Mouse (Mus musculus) testis, adult 2 months (tissue): ENCODE measurements around the gene 2410002F23Rik. TPM values are rescaled to one million over a fixed set of nuclear protein-coding genes. Genes with fewer than 3 reads are reported as not detected.

Experiments used
- H3K27ac ChIP-seq: fragments of 200-500 bp; 2 replicates; pipeline ENCODE4 v1.5.1; 2012; ENCODE audit warnings: low read depth, low read length; ENCODE audit not compliant: control insufficient read depth, insufficient read depth
- H3K27me3 ChIP-seq: fragments of 200-500 bp; 2 replicates; pipeline ENCODE4 v1.6.1; 2012; ENCODE audit warnings: mild to moderate bottlenecking, low read length, moderate library complexity; ENCODE audit not compliant: control insufficient read depth, insufficient read depth
- H3K36me3 ChIP-seq: fragments of 200-500 bp; 2 replicates; pipeline ENCODE4 v1.6.1; 2012; ENCODE audit warnings: mild to moderate bottlenecking, low read length; ENCODE audit not compliant: control insufficient read depth, insufficient read depth
- H3K4me1 ChIP-seq: fragments of 200-500 bp; 2 replicates; pipeline ENCODE4 v1.6.1; 2012; ENCODE audit warnings: low read length; ENCODE audit not compliant: control insufficient read depth, insufficient read depth
- H3K4me3 ChIP-seq: fragments of 200-500 bp; 2 replicates; pipeline ENCODE4 v1.5.1; 2012; ENCODE audit warnings: low read depth, mild to moderate bottlenecking, low read length, moderate library complexity, mixed read lengths; ENCODE audit not compliant: control insufficient read depth
- CTCF ChIP-seq: fragments of 200-500 bp; IDR thresholded peaks from 2 replicates; pipeline ENCODE4 v1.5.1; 2012; ENCODE audit warnings: low read depth, mild to moderate bottlenecking, inconsistent platforms, low read length, moderate library complexity; ENCODE audit not compliant: control insufficient read depth, insufficient read depth, insufficient replicate concordance
- POLR2A ChIP-seq: fragments of 200-500 bp; IDR thresholded peaks from 2 replicates; pipeline ENCODE4 v1.6.1; 2012; ENCODE audit warnings: low read depth, mild to moderate bottlenecking, inconsistent platforms, low read length, moderate library complexity; ENCODE audit not compliant: control insufficient read depth
- polyA plus RNA-seq: library from polyadenylated mRNA; depleted of rRNA; stranded (reverse); fragments of >200 nt; gene quantifications from 2 replicates; pipeline ENCODE4 v1.2.3, GENCODE M21; 2012

The 2410002F23Rik gene
- polyA plus RNA-seq, 1 experiment: 55.4 TPM

- Histone ChIP-seq H3K27ac (peak overlapping the region; percentile 15), H3K36me3 (no peaks in the 10 kb centered on the region), H3K27me3 (no peaks in the 10 kb centered on the region), H3K4me1 (peaks cover 9% of the 10 kb centered on the region), H3K4me3 (peak overlapping the region; percentile 68)
- TF ChIP-seq POLR2A (no peak), CTCF (peak; percentile 91)
Measured at GRCm38 (mm10) chr7:44262791-44263643, 16.5 kb downstream of the 2410002F23Rik start.

DNA sequence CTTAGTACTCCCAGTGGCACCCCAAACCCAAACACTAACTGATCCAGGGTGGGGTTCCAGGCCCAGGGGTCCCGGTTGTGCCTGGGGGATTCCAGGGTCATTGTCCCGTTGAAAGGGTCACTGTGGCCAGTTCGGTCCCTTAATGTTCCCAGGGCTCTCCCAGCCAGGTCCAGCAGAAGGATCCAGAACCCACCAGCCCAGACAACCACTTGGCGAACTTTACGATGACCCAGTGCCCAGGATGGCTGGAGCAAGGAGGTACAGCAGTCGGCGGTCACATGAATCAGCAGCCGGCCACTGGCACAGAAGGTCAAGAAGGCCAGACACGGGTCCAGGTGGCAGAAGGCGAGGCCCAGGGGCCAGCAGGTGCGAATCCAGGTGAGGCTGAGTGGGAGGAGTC is 21.6 kb downstream of the 2410002F23Rik start:
- no peak overlapping the region for H3K27ac ChIP-seq
- H3K36me3 ChIP-seq: no peaks in the 10 kb centered on the region
- no peak for TF ChIP-seq CTCF
- no peak for TF ChIP-seq POLR2A
- H3K27me3 ChIP-seq: no peaks in the 10 kb centered on the region
- H3K4me1 ChIP-seq: peaks cover 3% of the 10 kb centered on the region
- H3K4me3 ChIP-seq: no peak overlapping the region

DNA sequence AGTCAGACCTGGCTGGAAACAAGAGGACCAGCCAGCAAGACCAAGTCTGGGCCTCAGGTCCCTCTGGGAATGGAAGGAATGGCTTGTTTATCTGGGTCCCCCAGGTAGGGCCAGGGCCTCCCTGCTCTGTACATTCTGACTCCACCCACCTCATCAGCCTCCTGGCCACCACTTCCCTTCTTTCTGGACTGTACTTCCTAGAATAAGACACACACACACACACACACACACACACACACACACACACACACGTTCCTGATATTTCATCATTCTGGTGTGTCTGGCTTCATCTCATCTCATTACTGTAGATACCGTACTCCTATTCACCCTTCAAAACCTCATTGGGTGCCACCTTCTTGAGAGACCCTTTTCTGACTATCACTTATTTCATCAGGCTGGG is 22.9 kb downstream of the 2410002F23Rik start:
- H3K4me3 ChIP-seq: no peak overlapping the region
- no peak overlapping the region for H3K27ac ChIP-seq
- H3K36me3 ChIP-seq: no peaks in the 10 kb centered on the region
- H3K4me1 ChIP-seq: no peaks in the 10 kb centered on the region; the same call in 1 of the 2 replicates
- no peaks in the 10 kb centered on the region for H3K27me3 ChIP-seq
- TF ChIP-seq POLR2A (no peak), CTCF (no peak)

- H3K4me1 ChIP-seq: no peaks in the 10 kb centered on the region; the same call in 1 of the 2 replicates
- TF ChIP-seq CTCF (no peak), POLR2A (no peak)
- H3K27ac ChIP-seq: no peak overlapping the region
- H3K27me3 ChIP-seq: no peaks in the 10 kb centered on the region
- H3K4me3 ChIP-seq: peak overlapping the region; percentile 70
- H3K36me3 ChIP-seq: no peaks in the 10 kb centered on the region
Measured at GRCm38 (mm10) chr7:44271309-44271708, 24.8 kb downstream of the 2410002F23Rik start.

- no peaks in the 10 kb centered on the region; the same call in 1 of the 2 replicates for H3K4me1 ChIP-seq
- no peaks in the 10 kb centered on the region for H3K36me3 ChIP-seq
- TF ChIP-seq CTCF (no peak), POLR2A (no peak)
- no peak overlapping the region for H3K27ac ChIP-seq
- peak overlapping the region; percentile 57 for H3K4me3 ChIP-seq
- no peaks in the 10 kb centered on the region for H3K27me3 ChIP-seq
Measured at GRCm38 (mm10) chr7:44272546-44272945, 26.0 kb downstream of the 2410002F23Rik start.

- H3K4me3 ChIP-seq: peak overlapping the region; percentile 22
- H3K27me3 ChIP-seq: no peaks in the 10 kb centered on the region
Measured at GRCm38 (mm10) chr7:44273446-44273845, 26.9 kb downstream of the 2410002F23Rik start.

DNA sequence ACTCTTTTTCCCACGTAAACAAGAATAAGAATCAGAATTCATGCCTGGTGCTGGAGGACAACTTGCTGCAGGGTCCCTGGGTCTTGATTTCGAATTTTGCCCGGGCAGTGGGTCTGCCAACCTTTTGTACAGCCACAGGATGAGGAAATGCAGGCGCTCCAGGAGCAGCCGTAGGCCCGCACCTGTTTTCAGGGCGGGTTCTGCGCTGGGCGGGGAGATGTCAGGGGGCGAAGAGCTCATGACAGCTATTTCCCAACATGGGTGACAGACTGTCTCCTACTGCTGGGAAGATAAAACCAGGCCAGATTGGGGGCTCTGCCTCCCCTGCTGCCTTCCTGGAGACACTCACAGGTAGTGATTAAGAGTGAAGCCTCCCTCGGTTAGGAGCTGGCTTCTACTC is 27.6 kb downstream of the 2410002F23Rik start:
- TF ChIP-seq POLR2A (no peak), CTCF (no peak)
- Histone ChIP-seq H3K36me3 (no peaks in the 10 kb centered on the region), H3K4me1 (no peaks in the 10 kb centered on the region; the same call in 1 of the 2 replicates), H3K4me3 (peak overlapping the region; percentile 22), H3K27ac (no peak overlapping the region), H3K27me3 (no peaks in the 10 kb centered on the region)

More at GRCm38 (mm10) chr7:44273446-44273845, 26.9 kb downstream of the 2410002F23Rik start:
- Histone ChIP-seq H3K27ac (no peak overlapping the region), H3K36me3 (no peaks in the 10 kb centered on the region), H3K4me1 (no peaks in the 10 kb centered on the region; the same call in 1 of the 2 replicates)
- no peak for TF ChIP-seq CTCF
- no peak for TF ChIP-seq POLR2A
